Mouse (Mus musculus) kidney, embryonic 14.5 days (tissue): ENCODE measurements around the gene Cdk14. TPM values are rescaled to one million over a fixed set of nuclear protein-coding genes. Genes with fewer than 3 reads are reported as not detected.
A peak's percentile ranks its signal among the peaks of the same experiment; 100 is the strongest.

ENCODE experiments used
- ATAC-seq: fragments of 200-750 bp; cut with Nextera tagmentation; 2 replicates; pipeline ENCODE4 v1.8.0; 2017; ENCODE audit warnings: moderate number of reproducible peaks, mild to moderate bottlenecking, moderate TSS enrichment, moderate library complexity; ENCODE audit not compliant: low FRiP score, low TSS enrichment
- H3K27ac ChIP-seq: fragments of 300-500 bp; sonication (generic); 2 replicates; pipeline ENCODE4 v1.5.1; 2014; ENCODE audit warnings: low read depth, mild to moderate bottlenecking, low read length, moderate library complexity, mixed read lengths
- H3K27me3 ChIP-seq: fragments of 300-500 bp; sonication (generic); 2 replicates; pipeline ENCODE4 v1.6.1; 2014; ENCODE audit warnings: mild to moderate bottlenecking, low read length; ENCODE audit not compliant: control insufficient read depth, insufficient read depth
- H3K36me3 ChIP-seq: fragments of 300-500 bp; sonication (generic); 2 replicates; pipeline ENCODE4 v1.6.1; 2014; ENCODE audit warnings: low read length, mixed read lengths; ENCODE audit not compliant: control insufficient read depth, insufficient read depth
- H3K4me1 ChIP-seq: fragments of 300-500 bp; sonication (generic); 2 replicates; pipeline ENCODE4 v1.6.1; 2014; ENCODE audit warnings: low read length, mixed read lengths; ENCODE audit not compliant: control insufficient read depth, insufficient read depth
- H3K4me2 ChIP-seq: fragments of 300-500 bp; sonication (generic); replicated peaks from 2 replicates; pipeline ENCODE4 v1.6.1; 2014; ENCODE audit warnings: low read depth, mild to moderate bottlenecking, low read length
- H3K4me3 ChIP-seq: fragments of 300-500 bp; sonication (generic); 2 replicates; pipeline ENCODE4 v1.5.1; 2014; ENCODE audit warnings: mild to moderate bottlenecking, low read length
- H3K9ac ChIP-seq: fragments of 300-500 bp; sonication (generic); 2 replicates; pipeline ENCODE4 v1.6.1; 2014; ENCODE audit warnings: low read depth, mild to moderate bottlenecking, low read length, moderate library complexity
- H3K9me3 ChIP-seq: fragments of 300-500 bp; sonication (generic); 2 replicates; pipeline ENCODE4 v1.6.1; 2016; ENCODE audit warnings: low read length; ENCODE audit not compliant: control insufficient read depth
- WGBS: fragments of 180-500 bp; shearing (Covaris S2); extraction: QIAGEN DNeasy Blood & Tissue Kit; methylation state at CpG from one replicate; pipeline ENCODE4 v1.1.7; 2014; 5-methylcytosine and 5-hydroxymethylcytosine counted together
- polyA plus RNA-seq: library from polyadenylated mRNA; unstranded; fragments of >200 nt; fragmentation: Nextera tagmentation; extraction: Ambion mirVana; gene quantifications from 2 replicates; pipeline ENCODE4 v1.2.1, GENCODE M21; 2014

Gene Cdk14
- polyA plus RNA-seq, 1 experiment from 2014 or later: 18.9 TPM

DNA sequence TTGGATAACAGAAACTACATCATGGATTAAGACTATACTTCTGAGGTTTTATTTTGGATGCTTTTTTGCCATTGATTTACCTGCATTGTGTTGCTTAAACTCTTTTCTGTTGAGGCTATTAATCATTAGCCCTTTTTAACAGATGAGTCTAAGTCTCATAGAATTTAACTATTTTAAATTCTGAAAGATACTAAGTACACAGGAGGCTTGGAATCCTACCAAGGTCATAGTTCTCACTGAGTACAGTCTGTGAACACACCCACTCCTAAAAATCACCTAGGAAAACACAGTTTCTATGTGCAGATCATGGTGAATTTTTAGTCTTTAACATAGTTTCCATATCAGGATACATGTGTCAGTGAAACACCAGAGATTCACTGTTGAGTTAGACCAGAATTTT lies 658.2 kb downstream of the Cdk14 start:
- ATAC-seq: no peak
- Histone ChIP-seq H3K36me3 (no peaks in the 10 kb centered on the region), H3K9ac (no peak overlapping the region), H3K4me1 (0 out of 2 replicates have a peak, but pooled peaks cover 2% of the 10 kb centered on the region), H3K27ac (no peak overlapping the region), H3K9me3 (no peaks in the 10 kb centered on the region), H3K4me2 (no peak overlapping the region), H3K4me3 (no peak overlapping the region), H3K27me3 (no peaks in the 10 kb centered on the region)

DNA sequence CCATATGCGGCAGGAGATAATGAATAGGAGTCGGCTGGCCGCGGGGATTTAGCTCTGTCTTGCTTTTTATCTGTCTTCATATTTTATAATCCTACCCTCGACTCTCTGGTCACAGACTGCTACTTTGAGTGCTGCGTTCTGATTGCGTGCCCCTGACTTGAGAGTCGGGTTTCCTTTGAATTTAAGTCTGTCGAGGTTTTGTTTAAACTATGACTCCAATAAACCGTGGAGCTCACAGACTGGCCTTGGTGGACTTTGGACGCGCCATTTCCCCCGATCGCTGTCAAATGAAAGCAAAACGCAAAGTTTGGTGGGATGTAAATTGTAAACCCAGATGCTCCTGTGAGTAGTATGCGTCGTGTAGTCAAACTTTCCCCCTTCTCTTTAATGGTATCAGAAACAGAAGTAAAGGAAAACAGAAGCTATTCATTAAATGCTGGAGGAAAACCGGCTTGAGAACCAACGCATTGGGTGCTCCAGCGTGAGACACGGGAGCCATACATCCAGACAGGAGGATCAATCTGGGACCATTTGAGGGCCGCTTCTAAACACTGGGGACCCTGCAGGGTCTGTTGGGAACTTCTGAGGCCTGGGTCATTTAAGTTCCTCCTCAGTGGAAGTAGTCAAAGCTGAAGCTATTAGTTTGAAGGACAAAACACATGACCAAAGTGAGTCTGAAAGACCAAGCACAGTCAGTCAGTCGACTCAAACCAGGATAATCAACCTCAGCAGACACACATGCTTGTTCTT lies 661.6 kb downstream of the Cdk14 start:
- H3K9ac ChIP-seq: peak overlapping the region; percentile 96
- H3K4me3 ChIP-seq: peak overlapping the region; percentile 90
- peak overlapping the region; percentile 61 for H3K4me2 ChIP-seq
- ATAC-seq: no peak; the same call in 1 of the 2 replicates
- peaks cover 7% of the 10 kb centered on the region; the same call in 1 of the 2 replicates for H3K4me1 ChIP-seq
- no peaks in the 10 kb centered on the region for H3K9me3 ChIP-seq
- H3K27me3 ChIP-seq: no peaks in the 10 kb centered on the region
- H3K27ac ChIP-seq: peak overlapping the region; percentile 98
- under 1% methylated on average over 23 of the region's 23 CpGs for WGBS
- H3K36me3 ChIP-seq: peaks cover 4% of the 10 kb centered on the region; the same call in 1 of the 2 replicates

DNA sequence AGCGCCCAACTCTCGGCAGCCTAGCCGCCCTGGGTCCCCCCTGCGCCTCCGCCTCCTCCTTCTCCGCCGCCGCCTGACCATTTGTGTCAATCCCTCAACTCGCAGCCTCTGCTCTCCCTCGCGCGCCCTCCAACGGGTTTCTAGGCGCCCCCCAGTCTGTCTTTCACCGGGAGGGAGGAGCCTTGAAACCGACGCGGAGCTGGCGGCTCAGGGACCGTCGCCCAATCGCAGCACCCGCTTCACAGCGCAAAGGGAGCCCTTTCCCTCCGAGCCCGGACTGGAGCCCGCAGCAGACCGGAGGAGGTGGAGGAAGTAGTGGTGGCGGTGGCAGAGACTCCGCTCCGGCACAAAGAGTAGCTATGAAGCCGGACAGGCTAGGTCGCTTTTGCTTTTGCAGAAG lies 662.2 kb downstream of the Cdk14 start, which contains the start of gene Fzd1:
TSS of gene Fzd1 (minus strand) at position 134 of the 400 bp plus-strand sequence.
- Histone ChIP-seq H3K4me1 (peaks cover 7% of the 10 kb centered on the region; the same call in 1 of the 2 replicates), H3K27ac (peak within 1 kb of the TSS; percentile 98), H3K4me2 (peak within 1 kb of the TSS; percentile 61), H3K4me3 (peak within 1 kb of the TSS; percentile 90), H3K9ac (peak within 1 kb of the TSS; percentile 96), H3K9me3 (no peaks in the 10 kb centered on the region), H3K27me3 (no peaks in the 10 kb centered on the region), H3K36me3 (peaks cover 4% of the 10 kb centered on the region; the same call in 1 of the 2 replicates)
- under 1% methylated on average over 31 of the region's 33 CpGs for WGBS
- peak; percentile 94 for ATAC-seq

DNA sequence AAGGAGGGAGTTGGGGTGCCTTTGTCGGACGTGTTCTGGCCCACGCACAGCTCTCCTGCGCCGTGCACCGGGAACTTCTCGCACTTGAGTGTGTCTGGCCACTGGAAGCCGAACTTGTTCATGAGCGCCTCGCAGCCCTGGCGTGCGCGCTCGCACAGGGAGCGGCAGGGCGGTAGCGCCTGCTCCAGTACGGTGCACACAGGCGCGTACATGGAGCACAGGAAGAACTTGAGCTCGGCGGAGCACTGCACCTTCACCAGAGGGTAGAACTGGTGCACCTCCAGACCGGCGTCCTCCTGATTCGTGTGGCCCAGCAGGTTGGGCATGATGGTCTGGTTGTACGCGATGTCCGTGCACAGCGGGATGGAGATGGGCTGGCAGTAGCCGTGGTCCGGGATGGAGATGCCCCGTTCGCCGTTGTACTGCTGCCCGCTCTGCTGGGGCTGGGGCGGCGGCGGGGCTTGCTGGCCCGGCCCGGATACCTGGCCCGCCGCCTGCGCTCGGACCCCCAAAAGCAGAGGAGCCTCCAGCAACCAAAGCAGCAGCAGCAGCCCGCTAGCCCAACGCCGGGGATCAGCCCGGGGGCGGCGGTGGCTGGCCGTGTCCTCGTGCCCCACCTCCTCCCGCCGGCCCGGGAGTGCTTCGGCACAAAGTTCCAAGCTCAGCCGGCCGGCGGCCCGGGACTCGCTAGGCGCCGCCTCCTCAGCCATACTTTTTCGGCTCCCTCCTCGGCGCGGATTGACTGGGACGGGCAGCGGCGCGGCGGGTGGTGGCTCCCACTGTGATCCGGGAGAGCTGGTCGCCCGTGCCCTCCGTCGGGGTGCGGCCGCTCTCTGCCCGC lies 663.0 kb downstream of the Cdk14 start:
- Histone ChIP-seq H3K27ac (peak overlapping the region; percentile 98), H3K4me1 (peaks cover 7% of the 10 kb centered on the region; the same call in 1 of the 2 replicates), H3K4me2 (peak overlapping the region; percentile 61), H3K4me3 (peak overlapping the region; percentile 90), H3K36me3 (peaks cover 4% of the 10 kb centered on the region; the same call in 1 of the 2 replicates), H3K9me3 (no peaks in the 10 kb centered on the region), H3K27me3 (no peaks in the 10 kb centered on the region), H3K9ac (peak overlapping the region; percentile 96)
- ATAC-seq: peak; percentile 50
- under 1% methylated on average over 72 of the region's 80 CpGs for WGBS

GRCm38 (mm10) chr5:4756001-4756681 lies 664.0 kb downstream of the Cdk14 start:
- Histone ChIP-seq H3K9ac (peak overlapping the region; percentile 96), H3K27me3 (no peaks in the 10 kb centered on the region), H3K36me3 (peaks cover 4% of the 10 kb centered on the region; the same call in 1 of the 2 replicates), H3K4me2 (peak overlapping the region; percentile 61), H3K4me3 (peak overlapping the region; percentile 90), H3K27ac (peak overlapping the region; percentile 98; the same call in 1 of the 2 replicates), H3K4me1 (peaks cover 7% of the 10 kb centered on the region; the same call in 1 of the 2 replicates), H3K9me3 (no peaks in the 10 kb centered on the region)
- WGBS: 2% methylated on average over 43 of the region's 43 CpGs
- no peak for ATAC-seq

- no peaks in the 10 kb centered on the region for H3K27me3 ChIP-seq
- peak overlapping the region; percentile 96 for H3K9ac ChIP-seq
- peaks cover 7% of the 10 kb centered on the region; the same call in 1 of the 2 replicates for H3K4me1 ChIP-seq
- H3K36me3 ChIP-seq: peaks cover 4% of the 10 kb centered on the region; the same call in 1 of the 2 replicates
- H3K27ac ChIP-seq: no peak overlapping the region; the same call in 1 of the 2 replicates
- H3K4me3 ChIP-seq: peak overlapping the region; percentile 90
- no peaks in the 10 kb centered on the region for H3K9me3 ChIP-seq
- no peak for ATAC-seq
- H3K4me2 ChIP-seq: peak overlapping the region; percentile 61
- 24% methylated on average over 11 of the region's 11 CpGs for WGBS
Observed at GRCm38 (mm10) chr5:4755326-4755725, 664.8 kb downstream of the Cdk14 start.

GRCm38 (mm10) chr5:4754701-4755281 lies 665.3 kb downstream of the Cdk14 start:
- H3K27ac ChIP-seq: 0 out of 2 replicates have a peak overlapping the region, but pooled peaks have one; percentile 11
- WGBS: 16% methylated on average over 9 of the region's 9 CpGs

More at GRCm38 (mm10) chr5:4754701-4755281, 665.3 kb downstream of the Cdk14 start:
- Histone ChIP-seq H3K4me2 (peak overlapping the region; percentile 61), H3K36me3 (peaks cover 4% of the 10 kb centered on the region; the same call in 1 of the 2 replicates), H3K9me3 (no peaks in the 10 kb centered on the region), H3K27me3 (no peaks in the 10 kb centered on the region), H3K9ac (peak overlapping the region; percentile 96; the same call in 1 of the 2 replicates), H3K4me1 (peaks cover 7% of the 10 kb centered on the region; the same call in 1 of the 2 replicates), H3K4me3 (peak overlapping the region; percentile 90)
- ATAC-seq: no peak
